Mouse (Mus musculus): ENCODE measurements around the gene Orc6.

- TF ChIP-seq POLR2A (IDR thresholded peaks at IDR 0.05; ENCODE audit: borderline replicate concordance, control insufficient read depth, low read depth, low read length) (no peak), CTCF (IDR thresholded peaks at IDR 0.05; ENCODE audit: control insufficient read depth, insufficient read depth, low read length) (no peak)
Measured at GRCm38 (mm10) chr8:85311743-85312142, 12.3 kb downstream of the Orc6 start.

All from bone marrow, adult 2 months (tissue).